Mouse (Mus musculus): ENCODE measurements around the gene Jade3. TPM values are rescaled to one million over a fixed set of nuclear protein-coding genes. Genes with fewer than 3 reads are reported as not detected.

The Jade3 gene
- total RNA-seq, 1 experiment, result 23.1 TPM

DNA sequence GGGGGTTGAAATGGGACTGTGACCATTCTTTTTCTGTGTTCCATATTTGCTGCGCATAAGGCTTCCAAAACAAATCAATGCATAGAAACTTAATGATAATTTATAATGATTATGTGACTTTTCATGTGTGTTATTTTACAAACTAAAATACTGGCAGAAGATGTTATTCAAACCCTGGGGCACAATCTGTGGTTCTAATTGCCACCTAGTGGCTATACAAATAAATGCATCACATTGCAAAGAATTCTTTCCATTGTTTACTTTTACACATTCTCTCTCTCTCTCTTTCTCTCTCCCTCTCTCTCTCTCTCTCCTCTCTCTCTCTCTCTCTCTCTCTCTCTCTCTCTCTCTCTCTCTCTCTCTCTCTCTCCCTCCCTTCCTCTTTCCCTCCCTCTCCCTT lies 136.4 kb downstream of the Jade3 start:
- no peak overlapping the region for H3K4me3 ChIP-seq (ENCODE audit: insufficient read depth in 1 of 2, low read depth in 1 of 2, low read length in 2 of 2, poor library complexity in 1 of 2, severe bottlenecking in 1 of 2)
- no peaks in the 10 kb centered on the region for H3K36me3 ChIP-seq (ENCODE audit: control insufficient read depth, insufficient read depth, low read length, poor library complexity, severe bottlenecking)
- no peak overlapping the region for H3K27ac ChIP-seq (ENCODE audit: insufficient read depth, low read depth, low read length, poor library complexity, severe bottlenecking)
- no peaks in the 10 kb centered on the region for H3K9me3 ChIP-seq (ENCODE audit: control insufficient read depth, insufficient read depth, low read depth, low read length)
- no peak for DNase-seq (ENCODE audit: low read depth, low spot score)
- in situ Hi-C loops (cut with MboI; ENCODE audit: low sequenced_read_pairs in 2 of 2, unreplicated experiment in 2 of 2), result no loop called here
- no peaks in the 10 kb centered on the region for H3K4me1 ChIP-seq (ENCODE audit: control insufficient read depth in 2 of 2, insufficient read depth in 2 of 2, low read length in 2 of 2, poor library complexity in 1 of 2)
- TF ChIP-seq MAFK (IDR thresholded peaks at IDR 0.05; ENCODE audit: insufficient read depth, low read depth, low read length), result no peak
- TF ChIP-seq HCFC1 (IDR thresholded peaks at IDR 0.05; ENCODE audit: borderline replicate concordance, insufficient read depth, low read length), result no peak
- TF ChIP-seq CHD2 (IDR thresholded peaks at IDR 0.05; ENCODE audit: low read depth, low read length), result no peak
- TF ChIP-seq ZC3H11A (IDR thresholded peaks at IDR 0.05; ENCODE audit: borderline replicate concordance, low read depth, low read length), result no peak
- TF ChIP-seq ZNF384 (IDR thresholded peaks at IDR 0.05; ENCODE audit: low read depth, low read length), result no peak
- no peak overlapping the region for H3K9ac ChIP-seq (ENCODE audit: insufficient read depth, low read depth, low read length, poor library complexity, severe bottlenecking)

DNA sequence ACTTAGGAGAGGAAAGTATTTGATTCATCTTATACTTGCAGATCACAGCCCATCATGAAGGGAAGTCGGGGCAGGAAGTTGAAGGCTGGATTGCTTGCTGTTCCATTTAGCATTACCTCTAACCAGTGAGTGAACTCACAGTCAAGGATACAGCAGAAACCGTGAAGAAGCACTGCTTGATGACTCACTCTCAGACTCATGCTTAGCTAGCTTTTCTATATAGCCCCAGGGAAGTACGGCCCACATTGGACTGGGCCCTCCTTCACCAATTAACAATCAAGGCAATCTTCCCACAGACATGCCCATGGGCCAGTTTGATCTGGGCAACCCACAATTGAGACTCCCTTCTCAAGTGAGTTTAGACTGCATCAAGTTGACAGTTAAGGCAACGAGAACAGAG lies 138.5 kb downstream of the Jade3 start:
- Histone ChIP-seq H3K9me3 (ENCODE audit: control insufficient read depth, insufficient read depth, low read depth, low read length) (no peaks in the 10 kb centered on the region), H3K36me3 (ENCODE audit: control insufficient read depth, insufficient read depth, low read length, poor library complexity, severe bottlenecking) (no peaks in the 10 kb centered on the region), H3K9ac (ENCODE audit: insufficient read depth, low read depth, low read length, poor library complexity, severe bottlenecking) (no peak overlapping the region), H3K4me1 (ENCODE audit: control insufficient read depth in 2 of 2, insufficient read depth in 2 of 2, low read length in 2 of 2, poor library complexity in 1 of 2) (no peaks in the 10 kb centered on the region), H3K27ac (ENCODE audit: insufficient read depth, low read depth, low read length, poor library complexity, severe bottlenecking) (no peak overlapping the region), H3K4me3 (ENCODE audit: insufficient read depth in 1 of 2, low read depth in 1 of 2, low read length in 2 of 2, poor library complexity in 1 of 2, severe bottlenecking in 1 of 2) (no peak overlapping the region)
- TF ChIP-seq MAFK (IDR thresholded peaks at IDR 0.05; ENCODE audit: insufficient read depth, low read depth, low read length), result no peak
- TF ChIP-seq ZC3H11A (IDR thresholded peaks at IDR 0.05; ENCODE audit: borderline replicate concordance, low read depth, low read length), result no peak
- no peak for TF ChIP-seq CHD2 (IDR thresholded peaks at IDR 0.05; ENCODE audit: low read depth, low read length)
- no peak for TF ChIP-seq ZNF384 (IDR thresholded peaks at IDR 0.05; ENCODE audit: low read depth, low read length)
- no peak for TF ChIP-seq HCFC1 (IDR thresholded peaks at IDR 0.05; ENCODE audit: borderline replicate concordance, insufficient read depth, low read length)
- in situ Hi-C loops (cut with MboI; ENCODE audit: low sequenced_read_pairs in 2 of 2, unreplicated experiment in 2 of 2), result no loop called here
- DNase-seq (ENCODE audit: low read depth, low spot score), result no peak

Other genes with a start within 250 kb of the Jade3 start
- gene Slc9a7, start 133.9 kb upstream of the Jade3 start, total RNA-seq (2012; rRNA removed), result 1.5 and 2.0 TPM in 2 replicates
- gene Rp2, start 61.2 kb upstream of the Jade3 start, total RNA-seq (2012; rRNA removed), result 17.9 and 22.3 TPM in 2 replicates
- not detected in 2 replicates for gene Rgn, start 124.1 kb downstream of the Jade3 start, total RNA-seq (2012; rRNA removed)
- gene Rbm10, start 191.8 kb downstream of the Jade3 start, total RNA-seq (2012; rRNA removed), result 49.4 and 57.9 TPM in 2 replicates
- 161 and 213 TPM in 2 replicates for gene Ndufb11, start 191.9 kb downstream of the Jade3 start, total RNA-seq (2012; rRNA removed)
- gene Uba1, start 232.6 kb downstream of the Jade3 start, total RNA-seq (2012; rRNA removed), result 149 and 178 TPM in 2 replicates

All from ES-E14 (cell line).